Mouse (Mus musculus) C2C12 (cell line): ENCODE measurements around the gene Csgalnact2. TPM values are rescaled to one million over a fixed set of nuclear protein-coding genes. Genes with fewer than 3 reads are reported as not detected.

Experiments
- H3K27me3 ChIP-seq: one replicate; pipeline ENCODE4 v1.6.1; 2011; ENCODE audit not compliant: control insufficient read depth, insufficient read depth, insufficient read length
- H3K36me3 ChIP-seq: one replicate; pipeline ENCODE4 v1.6.1; 2011; ENCODE audit not compliant: control insufficient read depth, insufficient read depth
- H3K4me3 ChIP-seq: one replicate; pipeline ENCODE4 v1.5.1; 2011; ENCODE audit warnings: mild to moderate bottlenecking, control low read depth; ENCODE audit not compliant: poor library complexity, insufficient read depth, severe bottlenecking
- H3K79me2 ChIP-seq: one replicate; pipeline ENCODE4 v1.6.1; 2011; ENCODE audit not compliant: control insufficient read depth, insufficient read depth
- H3K79me3 ChIP-seq: one replicate; pipeline ENCODE4 v1.6.1; 2011; ENCODE audit warnings: low read depth, control low read depth
- H3ac ChIP-seq: one replicate; pipeline ENCODE3; 2011; ENCODE audit warnings: low read depth; ENCODE audit not compliant: control insufficient read depth, insufficient read length
- CEBPB ChIP-seq: IDR thresholded peaks from one replicate; pipeline ENCODE4 v1.6.1; 2011; ENCODE audit warnings: low read depth, mild to moderate bottlenecking, control low read depth, moderate library complexity
- CTCF ChIP-seq: IDR thresholded peaks from one replicate; pipeline ENCODE4 v1.5.1; 2011; ENCODE audit not compliant: control insufficient read depth, insufficient read depth, insufficient read length
- FOSL1 ChIP-seq: IDR thresholded peaks from one replicate; pipeline ENCODE4 v1.8.0; 2011; ENCODE audit warnings: mild to moderate bottlenecking, low read length; ENCODE audit not compliant: poor library complexity, insufficient read depth, severe bottlenecking
- MAX ChIP-seq: IDR thresholded peaks from one replicate; pipeline ENCODE4 v1.6.1; 2011; ENCODE audit warnings: mild to moderate bottlenecking, control low read depth
- MYOD1 ChIP-seq: IDR thresholded peaks from one replicate; pipeline ENCODE4 v1.6.1; 2011; ENCODE audit warnings: low read depth; ENCODE audit not compliant: control insufficient read depth, insufficient read length
- MYOG ChIP-seq: IDR thresholded peaks from one replicate; pipeline ENCODE4 v1.6.1; 2011; ENCODE audit not compliant: control insufficient read depth, insufficient read length; ENCODE audit errors: extremely low read depth
- USF1 ChIP-seq: IDR thresholded peaks from one replicate; pipeline ENCODE4 v1.6.1; 2011; ENCODE audit warnings: low read depth, mild to moderate bottlenecking, control low read depth, moderate library complexity
- polyA plus RNA-seq: library from polyadenylated mRNA; unstranded; fragments of >200 nt; fragmentation: generic; extraction: Trizol; gene quantifications from one replicate; pipeline ENCODE4 v1.2.1, GENCODE M21; 2012; ENCODE audit warnings: missing spikeins

Csgalnact2 gene
- polyA plus RNA-seq, 1 experiment = 4.6 TPM

- Histone ChIP-seq H3K36me3 (no peaks in the 10 kb centered on the region), H3K4me3 (no peak overlapping the region), H3ac (no peak overlapping the region), H3K79me2 (peaks cover 64% of the 10 kb centered on the region), H3K27me3 (no peaks in the 10 kb centered on the region), H3K79me3 (peaks cover 34% of the 10 kb centered on the region)
- no peak for TF ChIP-seq FOSL1
- no peak for TF ChIP-seq CTCF
- TF ChIP-seq MAX = no peak
- TF ChIP-seq CEBPB = no peak
These were observed 1.8 kb downstream of the Csgalnact2 start for GRCm38 (mm10) chr6:118137148-118137547.

- peaks cover 43% of the 10 kb centered on the region for H3K79me3 ChIP-seq
- TF ChIP-seq CEBPB (no peak), MYOG (no peak), MAX (no peak), CTCF (no peak), USF1 (no peak), FOSL1 (no peak), MYOD1 (no peak)
These were observed 4.5 kb downstream of the Csgalnact2 start for GRCm38 (mm10) chr6:118134461-118134860.

GRCm38 (mm10) chr6:118130022-118130421 is 8.9 kb downstream of the Csgalnact2 start:
- Histone ChIP-seq H3K36me3 (peaks cover 5% of the 10 kb centered on the region), H3ac (no peak overlapping the region), H3K79me3 (peaks cover 34% of the 10 kb centered on the region), H3K79me2 (peaks cover 58% of the 10 kb centered on the region), H3K27me3 (no peaks in the 10 kb centered on the region), H3K4me3 (no peak overlapping the region)
- peak; percentile 26 for TF ChIP-seq MAX
- TF ChIP-seq MYOG = no peak
- no peak for TF ChIP-seq CEBPB

More at GRCm38 (mm10) chr6:118134461-118134860, 4.5 kb downstream of the Csgalnact2 start:
- H3ac ChIP-seq = no peak overlapping the region
- peaks cover 73% of the 10 kb centered on the region for H3K79me2 ChIP-seq
- no peaks in the 10 kb centered on the region for H3K36me3 ChIP-seq
- H3K4me3 ChIP-seq = no peak overlapping the region
- no peaks in the 10 kb centered on the region for H3K27me3 ChIP-seq

GRCm38 (mm10) chr6:118127827-118128487 is 11.0 kb downstream of the Csgalnact2 start:
- Histone ChIP-seq H3K79me3 (peaks cover 19% of the 10 kb centered on the region), H3K79me2 (peaks cover 37% of the 10 kb centered on the region), H3ac (no peak overlapping the region), H3K27me3 (no peaks in the 10 kb centered on the region), H3K36me3 (peaks cover 24% of the 10 kb centered on the region), H3K4me3 (no peak overlapping the region)
- TF ChIP-seq FOSL1 (no peak), CEBPB (no peak), USF1 (no peak), MYOD1 (no peak), CTCF (no peak), MAX (no peak), MYOG (no peak)

- H3K79me3 ChIP-seq = peaks cover 14% of the 10 kb centered on the region
- peaks cover 29% of the 10 kb centered on the region for H3K36me3 ChIP-seq
- TF ChIP-seq FOSL1 = no peak
- H3K27me3 ChIP-seq = no peaks in the 10 kb centered on the region
- no peak overlapping the region for H3K4me3 ChIP-seq
- H3ac ChIP-seq = no peak overlapping the region
- peaks cover 30% of the 10 kb centered on the region for H3K79me2 ChIP-seq
These were observed 11.7 kb downstream of the Csgalnact2 start for GRCm38 (mm10) chr6:118127198-118127597.

GRCm38 (mm10) chr6:118126577-118126976 is 12.4 kb downstream of the Csgalnact2 start:
- H3K4me3 ChIP-seq = no peak overlapping the region
- H3ac ChIP-seq = no peak overlapping the region
- H3K36me3 ChIP-seq = peaks cover 34% of the 10 kb centered on the region
- H3K27me3 ChIP-seq = no peaks in the 10 kb centered on the region
- H3K79me3 ChIP-seq = peaks cover 8% of the 10 kb centered on the region
- peak; percentile 84 for TF ChIP-seq USF1
- TF ChIP-seq MAX = peak; percentile 22
- TF ChIP-seq CEBPB = no peak
- no peak for TF ChIP-seq FOSL1
- TF ChIP-seq MYOG = no peak
- TF ChIP-seq CTCF = no peak
- TF ChIP-seq MYOD1 = no peak
- peaks cover 24% of the 10 kb centered on the region for H3K79me2 ChIP-seq
